Mouse (Mus musculus): ENCODE measurements at regions not wholly inside any gene's neighbourhood (a gene's known extent, or its start where the extent isn't known, plus 50 kb on each side); places are given as distances from the start of the nearest gene placed in this dataset.

DNA sequence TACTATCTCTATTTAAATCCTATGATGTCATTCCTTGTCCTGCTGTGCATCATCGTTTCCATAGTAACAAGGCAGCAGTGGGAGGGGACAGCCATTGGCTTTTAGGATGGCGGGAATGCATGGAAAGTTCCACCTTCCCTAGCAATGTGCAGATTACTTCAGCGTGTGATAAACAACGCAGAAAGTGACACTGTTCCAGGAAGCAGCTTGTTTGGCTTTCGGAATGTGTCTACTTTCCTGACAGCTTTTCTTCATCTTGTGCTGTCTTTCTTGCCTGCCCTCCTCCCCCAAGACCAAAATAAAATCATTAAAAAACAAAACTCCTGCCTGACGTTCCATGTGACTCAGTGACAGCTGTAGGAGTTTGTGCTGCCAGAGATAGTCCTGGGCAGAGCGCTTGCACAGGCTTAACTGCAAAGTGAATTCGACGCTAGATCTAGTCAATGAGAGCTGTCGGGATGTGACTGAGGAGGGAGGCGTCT lies 149.6 kb downstream of the Enc1 start:
- Histone ChIP-seq H3K9ac (no peak overlapping the region), H3K4me2 (no peak overlapping the region), H3K27me3 (no peaks in the 10 kb centered on the region), H3K4me1 (peaks cover 5% of the 10 kb centered on the region), H3K36me3 (no peaks in the 10 kb centered on the region), H3K4me3 (no peak overlapping the region), H3K9me3 (no peaks in the 10 kb centered on the region), H3K27ac (no peak overlapping the region)
- ATAC-seq (ENCODE audit: insufficient number of reproducible peaks, low FRiP score, low TSS enrichment, low read depth) = no peak
- WGBS = 30% methylated on average over 11 of the region's 11 CpGs

DNA sequence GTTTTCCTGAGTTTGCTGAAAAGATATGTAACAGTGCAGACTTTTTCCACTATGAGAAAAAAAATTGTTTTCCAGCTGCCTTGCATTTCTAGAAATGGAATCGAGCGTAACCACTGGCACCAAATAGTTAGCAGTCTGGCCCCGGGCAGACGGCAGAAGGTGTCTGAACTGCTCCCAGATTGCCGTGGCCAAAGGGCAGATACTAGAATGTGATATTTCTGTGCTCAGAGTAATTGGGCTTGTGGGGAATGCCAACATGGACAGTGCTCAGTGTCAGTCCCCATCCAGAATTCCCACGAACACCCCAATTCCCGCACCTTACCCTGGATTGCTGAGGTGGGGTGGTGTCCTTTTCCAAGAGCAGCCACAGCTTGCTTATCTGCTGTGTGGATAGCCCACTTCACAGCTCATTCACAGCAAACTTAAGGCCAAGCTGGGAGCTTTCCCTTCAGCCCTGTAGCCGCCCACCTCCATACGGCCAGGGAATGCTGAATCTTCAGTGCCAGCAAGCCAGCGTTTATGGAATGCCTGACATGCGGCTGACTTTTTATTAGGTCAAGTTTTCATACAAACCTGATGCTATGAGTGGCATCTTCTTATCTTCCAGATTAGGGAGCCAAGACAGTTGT lies 148.1 kb downstream of the Enc1 start:
- peaks cover 5% of the 10 kb centered on the region for H3K4me1 ChIP-seq
- H3K27ac ChIP-seq = no peak overlapping the region
- H3K27me3 ChIP-seq = no peaks in the 10 kb centered on the region
- 51% methylated on average over 11 of the region's 11 CpGs for WGBS
- no peak overlapping the region for H3K4me2 ChIP-seq
- no peaks in the 10 kb centered on the region for H3K9me3 ChIP-seq
- no peak overlapping the region for H3K4me3 ChIP-seq
- H3K9ac ChIP-seq = no peak overlapping the region
- H3K36me3 ChIP-seq = no peaks in the 10 kb centered on the region
- ATAC-seq (ENCODE audit: insufficient number of reproducible peaks, low FRiP score, low TSS enrichment, low read depth) = no peak

DNA sequence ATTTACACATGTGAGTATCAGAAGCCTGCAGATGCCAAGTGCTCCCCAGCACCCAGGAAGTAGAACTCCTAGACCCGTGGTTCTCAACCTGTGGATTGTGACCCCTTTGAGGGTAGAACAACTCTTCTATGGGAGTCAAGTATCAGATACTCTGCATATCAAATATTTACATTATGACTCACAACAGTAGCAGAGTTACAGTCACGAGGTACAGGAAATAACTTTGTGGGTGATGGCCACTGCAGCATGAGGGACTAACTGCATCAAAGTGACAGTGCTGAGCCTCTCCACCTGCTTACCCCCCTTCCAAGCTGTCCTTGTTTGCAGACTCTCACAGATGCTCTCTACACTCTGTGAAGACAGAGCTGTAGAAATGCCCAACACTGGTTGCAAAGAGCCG lies 145.6 kb downstream of the Enc1 start:
- ATAC-seq (ENCODE audit: insufficient number of reproducible peaks, low FRiP score, low TSS enrichment, low read depth) = no peak
- no peak overlapping the region for H3K4me3 ChIP-seq
- WGBS = 53% methylated on average over 3 of the region's 3 CpGs
- peaks cover 11% of the 10 kb centered on the region for H3K4me1 ChIP-seq
- no peak overlapping the region for H3K9ac ChIP-seq
- H3K27me3 ChIP-seq = no peaks in the 10 kb centered on the region
- no peaks in the 10 kb centered on the region for H3K9me3 ChIP-seq
- H3K36me3 ChIP-seq = no peaks in the 10 kb centered on the region
- no peak overlapping the region for H3K4me2 ChIP-seq
- H3K27ac ChIP-seq = no peak overlapping the region

- H3K4me1 ChIP-seq = peaks cover 9% of the 10 kb centered on the region
- no peaks in the 10 kb centered on the region for H3K27me3 ChIP-seq
- 94% methylated on average over 8 of the region's 8 CpGs for WGBS
- no peaks in the 10 kb centered on the region for H3K9me3 ChIP-seq
- no peak overlapping the region for H3K4me2 ChIP-seq
- ATAC-seq (ENCODE audit: insufficient number of reproducible peaks, low FRiP score, low TSS enrichment, low read depth) = no peak
- H3K27ac ChIP-seq = no peak overlapping the region
- no peaks in the 10 kb centered on the region for H3K36me3 ChIP-seq
- H3K4me3 ChIP-seq = no peak overlapping the region
- H3K9ac ChIP-seq = no peak overlapping the region
Observed at GRCm38 (mm10) chr13:97385531-97385930, 144.6 kb downstream of the Enc1 start.

DNA sequence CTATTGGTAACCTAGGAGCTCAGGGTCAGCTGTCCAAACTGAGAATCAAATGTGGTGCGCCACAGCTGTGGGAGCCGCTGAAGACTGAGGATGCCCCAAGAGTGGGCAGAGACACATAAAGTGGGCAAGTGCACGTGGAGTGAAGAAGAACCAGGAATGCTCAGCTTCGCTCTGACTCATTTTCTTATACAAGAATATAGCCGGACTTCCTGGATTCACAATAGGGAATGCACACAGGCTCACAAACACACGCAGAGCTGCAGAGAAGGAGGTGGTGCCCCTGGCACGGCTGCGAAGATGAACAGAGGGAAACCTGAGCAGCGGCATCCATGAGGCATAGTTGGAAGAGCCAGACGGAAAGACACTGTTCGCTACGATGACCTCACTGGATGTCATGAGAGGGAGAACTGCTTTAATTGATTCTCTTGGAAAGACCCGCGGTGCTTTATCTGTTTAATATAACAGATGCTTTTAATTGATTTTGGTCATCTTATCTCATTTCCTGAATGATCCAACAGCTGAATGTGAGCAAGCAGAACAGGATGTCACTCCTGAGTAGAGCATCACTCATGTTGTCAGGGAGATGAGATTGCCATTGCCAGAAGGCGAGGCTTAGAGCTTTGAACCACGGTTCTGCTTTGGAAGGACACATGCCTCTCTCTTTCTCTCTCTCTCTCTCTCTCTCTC lies 143.3 kb downstream of the Enc1 start:
- ATAC-seq (ENCODE audit: insufficient number of reproducible peaks, low FRiP score, low TSS enrichment, low read depth) = no peak
- 77% methylated on average over 16 of the region's 16 CpGs for WGBS

DNA sequence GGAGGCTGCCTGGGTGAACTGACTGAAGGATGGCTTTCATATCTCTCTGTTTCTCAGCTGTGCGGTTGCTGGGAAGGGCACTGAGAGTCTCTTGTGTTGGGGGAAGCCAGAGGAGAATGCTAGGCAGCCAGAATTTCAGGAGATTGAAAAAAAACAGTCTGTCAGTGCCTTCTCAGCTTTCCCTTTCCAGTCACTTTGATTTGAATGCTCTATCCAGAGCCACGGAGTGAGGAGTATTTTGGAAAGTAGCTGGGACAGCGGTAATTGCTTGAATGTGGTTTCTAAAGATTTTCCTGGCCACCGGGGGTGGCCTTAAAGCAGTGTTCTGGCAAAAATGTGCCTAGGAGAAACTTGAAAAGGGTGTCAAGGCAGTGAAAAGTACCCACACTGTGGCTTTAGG lies 142.4 kb downstream of the Enc1 start:
- no peak overlapping the region for H3K4me2 ChIP-seq

More for the DNA sequence above, 143.3 kb downstream of the Enc1 start:
- no peak overlapping the region for H3K9ac ChIP-seq
- no peaks in the 10 kb centered on the region for H3K36me3 ChIP-seq
- no peak overlapping the region for H3K4me2 ChIP-seq
- peaks cover 6% of the 10 kb centered on the region; the same call in 1 of the 2 replicates for H3K4me1 ChIP-seq
- H3K27ac ChIP-seq = no peak overlapping the region
- no peak overlapping the region for H3K4me3 ChIP-seq
- no peaks in the 10 kb centered on the region for H3K27me3 ChIP-seq
- H3K9me3 ChIP-seq = no peaks in the 10 kb centered on the region

DNA sequence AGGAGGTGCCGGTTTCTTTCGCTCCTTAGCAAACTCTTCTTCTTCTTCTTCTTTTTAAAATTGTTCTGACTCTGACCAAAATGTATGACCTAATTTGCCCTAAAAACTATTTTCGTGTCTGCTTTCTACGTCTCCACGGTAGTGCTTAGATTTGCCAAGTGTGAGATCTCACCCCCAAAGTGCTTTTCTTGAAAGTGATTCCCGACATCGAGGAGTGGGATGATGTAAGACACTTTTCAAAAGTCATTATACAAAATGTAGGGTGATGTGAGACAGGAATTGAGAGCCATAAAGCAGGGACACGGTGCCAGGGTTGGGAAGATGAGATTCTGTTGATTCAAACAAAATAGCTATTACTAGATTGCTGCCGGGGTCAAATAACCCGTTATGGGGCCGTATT lies 139.5 kb downstream of the Enc1 start:
- no peak overlapping the region for H3K4me2 ChIP-seq
- no peak overlapping the region for H3K27ac ChIP-seq
- no peak overlapping the region for H3K4me3 ChIP-seq
- no peaks in the 10 kb centered on the region for H3K9me3 ChIP-seq
- no peaks in the 10 kb centered on the region for H3K27me3 ChIP-seq
- WGBS = 53% methylated on average over 11 of the region's 11 CpGs
- ATAC-seq (ENCODE audit: insufficient number of reproducible peaks, low FRiP score, low TSS enrichment, low read depth) = no peak
- H3K36me3 ChIP-seq = no peaks in the 10 kb centered on the region
- H3K9ac ChIP-seq = no peak overlapping the region
- H3K4me1 ChIP-seq = peaks cover 6% of the 10 kb centered on the region; the same call in 1 of the 2 replicates

More for the DNA sequence above, 142.4 kb downstream of the Enc1 start:
- Histone ChIP-seq H3K9me3 (no peaks in the 10 kb centered on the region), H3K4me3 (no peak overlapping the region), H3K27ac (no peak overlapping the region), H3K9ac (no peak overlapping the region), H3K36me3 (no peaks in the 10 kb centered on the region), H3K4me1 (peaks cover 6% of the 10 kb centered on the region; the same call in 1 of the 2 replicates), H3K27me3 (no peaks in the 10 kb centered on the region)
- WGBS = 49% methylated on average over 4 of the region's 4 CpGs
- ATAC-seq (ENCODE audit: insufficient number of reproducible peaks, low FRiP score, low TSS enrichment, low read depth) = no peak

- no peak overlapping the region for H3K9ac ChIP-seq
- H3K4me2 ChIP-seq = no peak overlapping the region
- no peaks in the 10 kb centered on the region for H3K27me3 ChIP-seq
- 71% methylated on average over 6 of the region's 6 CpGs for WGBS
- no peaks in the 10 kb centered on the region for H3K36me3 ChIP-seq
- no peak overlapping the region for H3K4me3 ChIP-seq
- ATAC-seq (ENCODE audit: insufficient number of reproducible peaks, low FRiP score, low TSS enrichment, low read depth) = no peak
- H3K27ac ChIP-seq = no peak overlapping the region
- H3K4me1 ChIP-seq = no peaks in the 10 kb centered on the region
- H3K9me3 ChIP-seq = no peaks in the 10 kb centered on the region
Observed at GRCm38 (mm10) chr13:97376232-97376523, 135.3 kb downstream of the Enc1 start.

- no peaks in the 10 kb centered on the region for H3K27me3 ChIP-seq
- WGBS = 49% methylated on average over 14 of the region's 14 CpGs
- no peak overlapping the region for H3K4me3 ChIP-seq
- H3K4me1 ChIP-seq = no peaks in the 10 kb centered on the region
- no peak for ATAC-seq (ENCODE audit: insufficient number of reproducible peaks, low FRiP score, low TSS enrichment, low read depth)
- no peak overlapping the region for H3K9ac ChIP-seq
- H3K9me3 ChIP-seq = no peaks in the 10 kb centered on the region
- no peak overlapping the region for H3K27ac ChIP-seq
- no peak overlapping the region for H3K4me2 ChIP-seq
- no peaks in the 10 kb centered on the region for H3K36me3 ChIP-seq
Observed at GRCm38 (mm10) chr13:97375501-97376231, 134.8 kb downstream of the Enc1 start.

GRCm38 (mm10) chr13:97372348-97372747 lies 131.4 kb downstream of the Enc1 start:
- Histone ChIP-seq H3K27ac (no peak overlapping the region), H3K9me3 (no peaks in the 10 kb centered on the region), H3K27me3 (no peaks in the 10 kb centered on the region), H3K4me3 (no peak overlapping the region), H3K4me2 (no peak overlapping the region), H3K36me3 (no peaks in the 10 kb centered on the region), H3K4me1 (no peaks in the 10 kb centered on the region), H3K9ac (no peak overlapping the region)
- 43% methylated on average over 7 of the region's 7 CpGs for WGBS
- no peak for ATAC-seq (ENCODE audit: insufficient number of reproducible peaks, low FRiP score, low TSS enrichment, low read depth)

DNA sequence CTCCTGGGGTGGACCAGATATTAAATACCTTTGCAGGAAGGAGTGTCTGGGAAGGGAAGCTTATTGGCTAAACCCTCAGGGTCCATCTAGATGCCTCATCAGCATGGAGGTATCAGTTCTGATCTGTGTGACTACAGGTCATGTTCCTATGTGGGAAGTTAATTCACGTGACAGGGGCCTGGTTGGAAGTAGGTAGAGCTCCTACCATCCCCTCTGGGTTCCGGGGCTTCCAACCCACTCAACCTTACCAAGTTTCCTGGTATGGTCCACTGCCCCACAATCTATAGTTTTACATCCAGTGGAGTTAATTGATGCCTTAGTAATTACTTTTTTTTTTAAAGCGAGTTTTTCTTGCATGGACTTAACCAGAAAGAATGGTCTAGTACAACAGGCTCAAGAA lies 130.3 kb downstream of the Enc1 start:
- Histone ChIP-seq H3K4me3 (no peak overlapping the region), H3K9ac (no peak overlapping the region), H3K27ac (no peak overlapping the region), H3K9me3 (no peaks in the 10 kb centered on the region), H3K4me2 (no peak overlapping the region), H3K36me3 (no peaks in the 10 kb centered on the region), H3K4me1 (0 out of 2 replicates have a peak, but pooled peaks cover 2% of the 10 kb centered on the region), H3K27me3 (no peaks in the 10 kb centered on the region)
- 92% methylated on average over 3 of the region's 3 CpGs for WGBS
- no peak for ATAC-seq (ENCODE audit: insufficient number of reproducible peaks, low FRiP score, low TSS enrichment, low read depth)

- no peaks in the 10 kb centered on the region for H3K36me3 ChIP-seq
- no peaks in the 10 kb centered on the region for H3K27me3 ChIP-seq
- H3K9me3 ChIP-seq = no peaks in the 10 kb centered on the region
- peaks cover 28% of the 10 kb centered on the region for H3K4me1 ChIP-seq
- WGBS = 68% methylated on average over 8 of the region's 8 CpGs
- no peak overlapping the region for H3K4me2 ChIP-seq
- peak; percentile 61 for ATAC-seq (ENCODE audit: insufficient number of reproducible peaks, low FRiP score, low TSS enrichment, low read depth)
- H3K4me3 ChIP-seq = no peak overlapping the region
- H3K9ac ChIP-seq = no peak overlapping the region
- H3K27ac ChIP-seq = no peak overlapping the region
Observed at GRCm38 (mm10) chr13:97366723-97367122, 125.8 kb downstream of the Enc1 start.

Data from limb, embryonic 15.5 days (tissue).